Mouse (Mus musculus) limb, embryonic 10.5 days (tissue): ENCODE measurements around the gene Snrpd2. TPM values are rescaled to one million over a fixed set of nuclear protein-coding genes. Genes with fewer than 3 reads are reported as not detected.
A peak's percentile ranks its signal among the peaks of the same experiment; 100 is the strongest.

ENCODE experiments used
- DNase-seq: peaks from one replicate; pipeline ENCODE4 v3.0.0-alpha.2; 2017; ENCODE audit warnings: low spot score
- H3K27ac ChIP-seq: fragments of 300-500 bp; sonication (generic); 2 replicates; pipeline ENCODE4 v1.5.1; 2016; ENCODE audit warnings: mild to moderate bottlenecking
- H3K27me3 ChIP-seq: fragments of 300-500 bp; sonication (generic); 2 replicates; pipeline ENCODE4 v1.6.1; 2016; ENCODE audit warnings: low read depth, mild to moderate bottlenecking; ENCODE audit not compliant: poor library complexity, severe bottlenecking
- H3K36me3 ChIP-seq: fragments of 300-500 bp; sonication (generic); 2 replicates; pipeline ENCODE4 v1.6.1; 2016; ENCODE audit warnings: mild to moderate bottlenecking, moderate library complexity
- H3K4me1 ChIP-seq: fragments of 300-500 bp; sonication (generic); 2 replicates; pipeline ENCODE4 v1.6.1; 2016
- H3K4me3 ChIP-seq: fragments of 300-500 bp; sonication (generic); 2 replicates; pipeline ENCODE4 v1.5.1; 2016; ENCODE audit warnings: mild to moderate bottlenecking, moderate library complexity
- H3K9me3 ChIP-seq: fragments of 300-500 bp; sonication (generic); replicated peaks from 2 replicates; pipeline ENCODE4 v1.6.1; 2016; ENCODE audit warnings: mild to moderate bottlenecking
- WGBS: fragments of 180-500 bp; shearing (Covaris S2); methylation state at CpG from one replicate; pipeline ENCODE4 v1.1.7; 2016; 5-methylcytosine and 5-hydroxymethylcytosine counted together
- polyA plus RNA-seq: library from polyadenylated mRNA; unstranded; fragments of >200 nt; fragmentation: Nextera tagmentation; extraction: Ambion mirVana; gene quantifications from 2 replicates; pipeline ENCODE4 v1.2.1, GENCODE M21; 2016

The Snrpd2 gene
- polyA plus RNA-seq, 1 experiment from 2014 or later: 176 TPM

GRCm38 (mm10) chr7:19157160-19157800 lies 7.8 kb downstream of the Snrpd2 start:
- peak; percentile 95 for DNase-seq
- H3K9me3 ChIP-seq: no peaks in the 10 kb centered on the region
- peaks cover 27% of the 10 kb centered on the region for H3K4me1 ChIP-seq
- peaks cover 38% of the 10 kb centered on the region for H3K36me3 ChIP-seq
- H3K27ac ChIP-seq: peak overlapping the region; percentile 69
- H3K4me3 ChIP-seq: peak overlapping the region; percentile 28
- peaks cover 44% of the 10 kb centered on the region for H3K27me3 ChIP-seq
- WGBS: 6% methylated on average over 30 of the region's 30 CpGs

- Histone ChIP-seq H3K27me3 (peaks cover 57% of the 10 kb centered on the region), H3K4me3 (no peak overlapping the region), H3K9me3 (no peaks in the 10 kb centered on the region), H3K4me1 (peaks cover 31% of the 10 kb centered on the region), H3K36me3 (peaks cover 24% of the 10 kb centered on the region), H3K27ac (no peak overlapping the region)
- DNase-seq: no peak
- WGBS: 51% methylated on average over 11 of the region's 11 CpGs
Observed at GRCm38 (mm10) chr7:19158601-19159000, 9.1 kb downstream of the Snrpd2 start.

- WGBS: 10% methylated on average over 18 of the region's 18 CpGs
- H3K27me3 ChIP-seq: peaks cover 65% of the 10 kb centered on the region
Observed at GRCm38 (mm10) chr7:19159411-19159810, 9.9 kb downstream of the Snrpd2 start.

GRCm38 (mm10) chr7:19160115-19160514 lies 10.6 kb downstream of the Snrpd2 start:
- H3K27ac ChIP-seq: no peak overlapping the region
- H3K27me3 ChIP-seq: peaks cover 72% of the 10 kb centered on the region
- no peaks in the 10 kb centered on the region for H3K9me3 ChIP-seq
- H3K36me3 ChIP-seq: peaks cover 9% of the 10 kb centered on the region
- DNase-seq: peak; percentile 80
- WGBS: 2% methylated on average over 20 of the region's 20 CpGs
- peak overlapping the region; percentile 52 for H3K4me3 ChIP-seq
- H3K4me1 ChIP-seq: peaks cover 46% of the 10 kb centered on the region

More at GRCm38 (mm10) chr7:19159411-19159810, 9.9 kb downstream of the Snrpd2 start:
- no peak for DNase-seq
- peaks cover 16% of the 10 kb centered on the region for H3K36me3 ChIP-seq
- H3K4me3 ChIP-seq: peak overlapping the region; percentile 52; the same call in 1 of the 2 replicates
- H3K4me1 ChIP-seq: peaks cover 39% of the 10 kb centered on the region
- no peak overlapping the region for H3K27ac ChIP-seq
- H3K9me3 ChIP-seq: no peaks in the 10 kb centered on the region

GRCm38 (mm10) chr7:19162928-19163327 lies 13.4 kb downstream of the Snrpd2 start:
- DNase-seq: no peak
- Histone ChIP-seq H3K27ac (no peak overlapping the region), H3K9me3 (no peaks in the 10 kb centered on the region), H3K4me3 (no peak overlapping the region), H3K27me3 (peaks cover 79% of the 10 kb centered on the region), H3K36me3 (no peaks in the 10 kb centered on the region), H3K4me1 (peaks cover 43% of the 10 kb centered on the region)
- WGBS: 88% methylated on average over 7 of the region's 7 CpGs

GRCm38 (mm10) chr7:19163752-19164151 lies 14.2 kb downstream of the Snrpd2 start:
- peaks cover 80% of the 10 kb centered on the region for H3K27me3 ChIP-seq
- no peak for DNase-seq
- peak overlapping the region; percentile 18 for H3K4me3 ChIP-seq
- no peaks in the 10 kb centered on the region for H3K36me3 ChIP-seq
- 23% methylated on average over 12 of the region's 12 CpGs for WGBS
- peaks cover 43% of the 10 kb centered on the region for H3K4me1 ChIP-seq
- no peak overlapping the region for H3K27ac ChIP-seq
- H3K9me3 ChIP-seq: no peaks in the 10 kb centered on the region

GRCm38 (mm10) chr7:19164189-19164588 lies 14.7 kb downstream of the Snrpd2 start:
- H3K36me3 ChIP-seq: no peaks in the 10 kb centered on the region
- peak overlapping the region; percentile 18 for H3K4me3 ChIP-seq
- 3% methylated on average over 6 of the region's 6 CpGs for WGBS
- H3K27ac ChIP-seq: no peak overlapping the region
- H3K9me3 ChIP-seq: no peaks in the 10 kb centered on the region
- H3K27me3 ChIP-seq: peaks cover 75% of the 10 kb centered on the region
- H3K4me1 ChIP-seq: peaks cover 43% of the 10 kb centered on the region
- DNase-seq: peak; percentile 48

- no peak for DNase-seq
- Histone ChIP-seq H3K27ac (no peak overlapping the region), H3K4me3 (peak overlapping the region; percentile 23; the same call in 1 of the 2 replicates), H3K9me3 (no peaks in the 10 kb centered on the region), H3K36me3 (no peaks in the 10 kb centered on the region), H3K27me3 (peaks cover 73% of the 10 kb centered on the region), H3K4me1 (peaks cover 35% of the 10 kb centered on the region)
- 3% methylated on average over 13 of the region's 13 CpGs for WGBS
Observed at GRCm38 (mm10) chr7:19164978-19165377, 15.5 kb downstream of the Snrpd2 start.

- Histone ChIP-seq H3K9me3 (no peaks in the 10 kb centered on the region), H3K36me3 (no peaks in the 10 kb centered on the region), H3K4me1 (peaks cover 28% of the 10 kb centered on the region), H3K4me3 (peak within 1 kb of the TSS; percentile 23; the same call in 1 of the 2 replicates), H3K27me3 (peaks cover 69% of the 10 kb centered on the region), H3K27ac (no peak within 1 kb of the TSS)
- 11% methylated on average over 14 of the region's 14 CpGs for WGBS
- DNase-seq: no peak
Observed at GRCm38 (mm10) chr7:19165656-19166423, 16.3 kb downstream of the Snrpd2 start, which contains the start of gene Gipr. Gene Gipr (minus strand): TSS chr7:19166127.

- Histone ChIP-seq H3K4me1 (peaks cover 28% of the 10 kb centered on the region), H3K27me3 (peaks cover 65% of the 10 kb centered on the region), H3K27ac (no peak overlapping the region), H3K9me3 (no peaks in the 10 kb centered on the region), H3K36me3 (no peaks in the 10 kb centered on the region), H3K4me3 (no peak overlapping the region)
- DNase-seq: no peak
- 85% methylated on average over 3 of the region's 3 CpGs for WGBS
Observed at GRCm38 (mm10) chr7:19166990-19167389, 17.5 kb downstream of the Snrpd2 start.

GRCm38 (mm10) chr7:19169506-19169905 lies 20.0 kb downstream of the Snrpd2 start:
- peaks cover 39% of the 10 kb centered on the region for H3K27me3 ChIP-seq

GRCm38 (mm10) chr7:19170142-19170541 lies 20.6 kb downstream of the Snrpd2 start:
- 70% methylated on average over 8 of the region's 8 CpGs for WGBS
- Histone ChIP-seq H3K4me3 (no peak overlapping the region), H3K27me3 (peaks cover 39% of the 10 kb centered on the region), H3K9me3 (no peaks in the 10 kb centered on the region), H3K27ac (no peak overlapping the region), H3K4me1 (peaks cover 15% of the 10 kb centered on the region), H3K36me3 (no peaks in the 10 kb centered on the region)
- no peak for DNase-seq

More at GRCm38 (mm10) chr7:19169506-19169905, 20.0 kb downstream of the Snrpd2 start:
- Histone ChIP-seq H3K9me3 (no peaks in the 10 kb centered on the region), H3K4me3 (no peak overlapping the region), H3K27ac (no peak overlapping the region), H3K36me3 (no peaks in the 10 kb centered on the region), H3K4me1 (peaks cover 22% of the 10 kb centered on the region)
- no peak for DNase-seq
- WGBS: 71% methylated on average over 10 of the region's 10 CpGs

- WGBS: 63% methylated on average over 8 of the region's 8 CpGs
- Histone ChIP-seq H3K27me3 (peaks cover 43% of the 10 kb centered on the region), H3K9me3 (no peaks in the 10 kb centered on the region), H3K4me1 (peaks cover 12% of the 10 kb centered on the region), H3K27ac (no peak overlapping the region), H3K36me3 (no peaks in the 10 kb centered on the region), H3K4me3 (no peak overlapping the region)
- DNase-seq: no peak
Observed at GRCm38 (mm10) chr7:19171831-19172230, 22.3 kb downstream of the Snrpd2 start.
